Mouse (Mus musculus) midbrain, embryonic 13.5 days (tissue): ENCODE results near the gene Mex3a. TPM values are rescaled to one million over a fixed set of nuclear protein-coding genes. Genes with fewer than 3 reads are reported as not detected.
"Not testable (repeated sequence)": the region's sequence is repeated elsewhere in the genome, so short reads cannot be mapped to it uniquely, and the experiment has no call there.

Source experiments
- ATAC-seq: fragments of 200-750 bp; cut with Nextera tagmentation; 2 replicates; pipeline ENCODE4 v1.8.0; 2017; ENCODE audit warnings: mild to moderate bottlenecking, moderate TSS enrichment, moderate library complexity
- H3K27ac ChIP-seq: fragments of 300-500 bp; sonication (generic); 2 replicates; pipeline ENCODE4 v1.5.1; 2015; ENCODE audit warnings: inconsistent platforms, mild to moderate bottlenecking, moderate library complexity
- H3K27me3 ChIP-seq: fragments of 300-500 bp; sonication (generic); 2 replicates; pipeline ENCODE4 v1.6.1; 2015; ENCODE audit warnings: mild to moderate bottlenecking, inconsistent platforms
- H3K36me3 ChIP-seq: fragments of 300-500 bp; sonication (generic); 2 replicates; pipeline ENCODE4 v1.6.1; 2015; ENCODE audit warnings: mild to moderate bottlenecking, inconsistent platforms
- H3K4me1 ChIP-seq: fragments of 300-500 bp; sonication (generic); replicated peaks from 2 replicates; pipeline ENCODE4 v1.6.1; 2015; ENCODE audit warnings: inconsistent platforms
- H3K4me2 ChIP-seq: fragments of 300-500 bp; sonication (generic); replicated peaks from 2 replicates; pipeline ENCODE4 v1.6.1; 2015; ENCODE audit warnings: moderate library complexity, mild to moderate bottlenecking, inconsistent platforms
- H3K4me3 ChIP-seq: fragments of 300-500 bp; sonication (generic); replicated peaks from 2 replicates; pipeline ENCODE4 v1.5.1; 2015; ENCODE audit warnings: mild to moderate bottlenecking, inconsistent platforms
- H3K9ac ChIP-seq: fragments of 300-500 bp; sonication (generic); replicated peaks from 2 replicates; pipeline ENCODE4 v1.6.1; 2015; ENCODE audit warnings: mild to moderate bottlenecking, inconsistent platforms
- H3K9me3 ChIP-seq: fragments of 300-500 bp; sonication (generic); 2 replicates; pipeline ENCODE4 v1.6.1; 2016; ENCODE audit warnings: mild to moderate bottlenecking, inconsistent platforms
- WGBS: fragments of 180-500 bp; shearing (Covaris S2); methylation state at CpG from one replicate; pipeline ENCODE4 v1.1.7; 2015; 5-methylcytosine and 5-hydroxymethylcytosine counted together
- polyA plus RNA-seq: library from polyadenylated mRNA; unstranded; fragments of >200 nt; fragmentation: Nextera tagmentation; extraction: Ambion mirVana; gene quantifications from 2 replicates; pipeline ENCODE4 v1.2.1, GENCODE M21; 2015

The Mex3a gene
- polyA plus RNA-seq, 1 experiment from 2014 or later = 49.5 TPM

GRCm38 (mm10) chr3:88567892-88568291 lies 35.7 kb downstream of the Mex3a start:
- H3K4me3 ChIP-seq = no peak overlapping the region
- WGBS = 98% methylated on average over 6 of the region's 6 CpGs
- no peaks in the 10 kb centered on the region for H3K27me3 ChIP-seq
- no peaks in the 10 kb centered on the region for H3K9me3 ChIP-seq
- no peak overlapping the region for H3K9ac ChIP-seq
- H3K4me1 ChIP-seq = no peaks in the 10 kb centered on the region
- H3K27ac ChIP-seq = no peak overlapping the region
- no peak overlapping the region for H3K4me2 ChIP-seq
- no peak for ATAC-seq
- H3K36me3 ChIP-seq = peaks cover 75% of the 10 kb centered on the region

DNA sequence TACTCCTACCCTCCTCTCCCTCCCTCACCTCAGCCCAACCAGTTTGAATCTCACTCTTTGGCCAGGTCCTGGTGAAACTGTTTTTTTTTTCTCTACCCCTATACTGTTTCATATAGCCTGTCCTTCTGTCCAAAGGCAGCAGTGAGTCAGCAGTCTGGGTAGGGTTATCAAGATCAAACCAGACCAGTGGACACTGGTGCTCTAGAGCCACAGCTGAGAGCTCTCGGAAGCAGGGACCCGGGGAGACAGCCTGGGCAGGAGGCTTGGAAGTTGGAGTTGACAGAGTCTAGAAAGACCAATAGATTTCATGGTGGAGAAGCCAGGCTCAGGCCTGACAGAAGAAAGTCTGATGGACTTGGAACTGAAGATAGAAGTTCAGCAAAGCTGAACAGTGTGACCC lies 36.4 kb downstream of the Mex3a start:
- Histone ChIP-seq H3K27ac (no peak overlapping the region), H3K9me3 (no peaks in the 10 kb centered on the region), H3K36me3 (peaks cover 68% of the 10 kb centered on the region), H3K4me3 (no peak overlapping the region), H3K27me3 (no peaks in the 10 kb centered on the region), H3K9ac (no peak overlapping the region), H3K4me1 (no peaks in the 10 kb centered on the region), H3K4me2 (no peak overlapping the region)
- no peak for ATAC-seq
- 97% methylated on average over 2 of the region's 2 CpGs for WGBS

- no peak for ATAC-seq
These were observed 36.9 kb downstream of the Mex3a start for GRCm38 (mm10) chr3:88569093-88569492.

DNA sequence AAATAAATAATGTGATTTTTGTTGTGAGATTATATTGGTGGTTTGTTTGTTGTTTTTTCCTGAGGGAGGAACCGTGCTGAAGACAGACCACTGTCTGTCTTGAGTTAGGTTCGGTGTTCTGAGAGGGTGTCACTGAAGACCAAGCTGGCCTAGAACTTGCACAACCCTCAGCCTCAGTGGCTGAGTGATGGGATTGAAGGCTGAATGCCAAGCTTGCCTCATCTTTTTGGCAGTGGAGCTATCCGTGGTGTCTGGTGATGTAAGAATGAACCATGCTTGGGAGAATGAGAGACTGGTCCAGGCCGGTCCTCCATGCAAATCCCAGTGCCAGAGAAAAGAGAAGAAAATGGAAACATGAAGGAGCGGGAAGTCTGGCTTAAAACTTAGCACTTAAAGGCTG lies 37.5 kb downstream of the Mex3a start:
- WGBS = 95% methylated on average over 5 of the region's 5 CpGs
- no peak overlapping the region for H3K4me2 ChIP-seq
- H3K27ac ChIP-seq = no peak overlapping the region
- peaks cover 57% of the 10 kb centered on the region for H3K36me3 ChIP-seq
- no peaks in the 10 kb centered on the region for H3K27me3 ChIP-seq
- no peak overlapping the region for H3K9ac ChIP-seq
- ATAC-seq = no peak
- H3K9me3 ChIP-seq = no peaks in the 10 kb centered on the region
- no peaks in the 10 kb centered on the region for H3K4me1 ChIP-seq
- no peak overlapping the region for H3K4me3 ChIP-seq

More at GRCm38 (mm10) chr3:88569093-88569492, 36.9 kb downstream of the Mex3a start:
- no peaks in the 10 kb centered on the region for H3K4me1 ChIP-seq
- H3K4me3 ChIP-seq = no peak overlapping the region
- WGBS = 93% methylated on average over 2 of the region's 2 CpGs
- H3K27me3 ChIP-seq = no peaks in the 10 kb centered on the region
- H3K9me3 ChIP-seq = no peaks in the 10 kb centered on the region
- peaks cover 63% of the 10 kb centered on the region for H3K36me3 ChIP-seq
- no peak overlapping the region for H3K4me2 ChIP-seq
- H3K27ac ChIP-seq = no peak overlapping the region
- no peak overlapping the region for H3K9ac ChIP-seq

GRCm38 (mm10) chr3:88570341-88570740 lies 38.1 kb downstream of the Mex3a start:
- Histone ChIP-seq H3K4me1 (no peaks in the 10 kb centered on the region), H3K27ac (no peak overlapping the region), H3K36me3 (peaks cover 51% of the 10 kb centered on the region), H3K4me2 (no peak overlapping the region), H3K9ac (no peak overlapping the region), H3K4me3 (no peak overlapping the region), H3K27me3 (no peaks in the 10 kb centered on the region), H3K9me3 (no peaks in the 10 kb centered on the region)
- 94% methylated on average over 10 of the region's 10 CpGs for whole genome bisulfite sequencing
- no peak for ATAC-seq

GRCm38 (mm10) chr3:88571856-88572255 lies 39.7 kb downstream of the Mex3a start:
- 80% methylated on average over 1 of the region's 1 CpGs for WGBS
- H3K36me3 ChIP-seq = peaks cover 36% of the 10 kb centered on the region
- H3K27me3 ChIP-seq = no peaks in the 10 kb centered on the region
- no peak overlapping the region for H3K9ac ChIP-seq
- no peaks in the 10 kb centered on the region for H3K4me1 ChIP-seq
- no peak overlapping the region for H3K4me3 ChIP-seq
- no peaks in the 10 kb centered on the region for H3K9me3 ChIP-seq
- no peak for ATAC-seq
- H3K4me2 ChIP-seq = no peak overlapping the region
- H3K27ac ChIP-seq = no peak overlapping the region

GRCm38 (mm10) chr3:88572835-88573234 lies 40.6 kb downstream of the Mex3a start:
- H3K4me3 ChIP-seq = no peak overlapping the region
- H3K27ac ChIP-seq = no peak overlapping the region
- WGBS = 82% methylated on average over 2 of the region's 2 CpGs
- H3K4me2 ChIP-seq = no peak overlapping the region
- no peak overlapping the region for H3K9ac ChIP-seq
- no peaks in the 10 kb centered on the region for H3K9me3 ChIP-seq
- ATAC-seq = no peak
- no peaks in the 10 kb centered on the region for H3K27me3 ChIP-seq
- H3K4me1 ChIP-seq = no peaks in the 10 kb centered on the region
- peaks cover 27% of the 10 kb centered on the region for H3K36me3 ChIP-seq

GRCm38 (mm10) chr3:88573810-88574209 lies 41.6 kb downstream of the Mex3a start:
- Histone ChIP-seq H3K4me2 (no peak overlapping the region), H3K36me3 (peaks cover 17% of the 10 kb centered on the region), H3K4me1 (no peaks in the 10 kb centered on the region), H3K9ac (no peak overlapping the region), H3K27ac (no peak overlapping the region), H3K4me3 (no peak overlapping the region), H3K9me3 (no peaks in the 10 kb centered on the region), H3K27me3 (no peaks in the 10 kb centered on the region)
- ATAC-seq = no peak
- 94% methylated on average over 2 of the region's 2 CpGs for WGBS

DNA sequence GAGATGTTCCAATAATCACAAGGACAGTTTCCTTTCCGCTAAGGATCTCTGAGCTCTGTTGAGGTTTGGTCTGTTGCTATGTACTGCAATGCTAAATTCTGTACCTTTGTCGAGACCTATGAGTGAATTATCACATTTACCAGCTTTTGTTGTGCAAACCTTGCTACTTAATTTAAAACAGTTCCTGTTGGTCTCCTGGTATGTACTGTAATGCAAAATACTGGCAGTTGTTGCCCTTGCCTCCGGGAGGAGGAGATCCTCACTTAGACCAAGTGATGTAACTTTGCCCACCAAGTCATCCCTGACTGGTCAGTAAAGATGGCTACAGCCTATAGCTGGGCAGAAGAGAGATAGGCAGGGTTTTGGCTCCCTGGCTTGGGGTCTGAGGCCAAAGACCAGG lies 43.3 kb downstream of the Mex3a start, which contains the start of gene Ssr2:
Ssr2 (plus strand) TSS at position 337 of the 400 bp plus-strand sequence.
- ATAC-seq = no peak
- Histone ChIP-seq H3K4me1 (peaks cover 7% of the 10 kb centered on the region), H3K4me2 (no peak within 1 kb of the TSS), H3K4me3 (no peak within 1 kb of the TSS), H3K9me3 (no peaks in the 10 kb centered on the region), H3K27me3 (no peaks in the 10 kb centered on the region), H3K36me3 (no peaks in the 10 kb centered on the region), H3K9ac (no peak within 1 kb of the TSS), H3K27ac (no peak within 1 kb of the TSS)
- 87% methylated on average over 3 of the region's 3 CpGs for WGBS

- WGBS = 83% methylated on average over 5 of the region's 5 CpGs
- H3K27ac ChIP-seq, ATAC-seq, H3K27me3 ChIP-seq, H3K4me2 ChIP-seq, H3K9ac ChIP-seq, H3K9me3 ChIP-seq, H3K4me3 ChIP-seq: not testable (repeated sequence)
- H3K4me1 ChIP-seq = peaks cover 14% of the 10 kb centered on the region
- H3K36me3 ChIP-seq = peaks cover 21% of the 10 kb centered on the region
These were observed 45.7 kb downstream of the Mex3a start for GRCm38 (mm10) chr3:88577846-88578245.

DNA sequence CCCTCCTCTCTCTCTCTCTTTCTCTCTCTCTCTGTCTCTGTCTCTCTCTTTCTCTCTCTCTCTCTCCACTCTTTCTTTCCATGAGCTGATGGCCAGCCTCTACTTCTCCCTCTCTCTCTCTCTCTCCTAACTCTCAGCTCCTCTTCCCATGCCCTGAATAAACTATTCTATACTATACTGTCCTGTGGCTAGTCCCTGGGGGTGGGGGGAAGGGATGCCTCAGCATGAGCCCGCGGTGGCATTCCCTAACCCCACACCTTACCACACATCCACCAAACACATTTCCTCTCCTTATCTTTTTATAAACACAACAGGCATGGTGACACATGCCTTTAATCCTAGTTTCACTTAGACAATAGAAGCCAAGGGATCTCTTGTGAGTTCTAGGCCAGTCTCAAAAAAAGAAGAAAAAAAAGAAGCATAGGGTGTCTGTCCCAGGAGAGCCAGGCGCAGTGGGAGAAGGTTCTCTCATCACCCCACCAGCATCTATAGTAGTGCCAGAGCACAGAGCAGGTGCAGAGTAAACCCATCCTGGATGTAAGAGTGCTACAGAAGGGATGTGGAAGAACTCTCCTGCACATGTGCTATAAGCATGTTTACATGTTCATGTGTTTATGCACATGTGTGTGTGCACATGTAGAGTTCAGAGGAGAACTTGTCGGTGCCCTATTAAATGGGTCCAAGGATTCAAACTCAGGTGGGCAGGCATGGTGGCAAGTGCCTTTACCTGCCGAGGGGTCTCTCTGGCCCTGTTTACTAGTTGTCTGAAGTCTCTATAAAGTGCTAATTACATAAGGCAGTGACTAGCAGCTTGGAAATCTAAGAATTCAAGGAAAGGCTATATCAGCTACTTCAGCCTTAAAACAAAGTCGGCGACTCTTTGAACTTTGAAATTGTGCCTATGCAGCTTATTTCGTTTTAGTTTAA lies 46.6 kb downstream of the Mex3a start:
- 50% methylated on average over 8 of the region's 8 CpGs for WGBS
- Histone ChIP-seq H3K9me3 (no peaks in the 10 kb centered on the region), H3K27me3 (no peaks in the 10 kb centered on the region), H3K4me2 (peak overlapping the region; percentile 97), H3K27ac (no peak overlapping the region), H3K4me1 (peaks cover 14% of the 10 kb centered on the region), H3K36me3 (peaks cover 30% of the 10 kb centered on the region), H3K4me3 (peak overlapping the region; percentile 96), H3K9ac (no peak overlapping the region)
- peak; percentile 61 for ATAC-seq

DNA sequence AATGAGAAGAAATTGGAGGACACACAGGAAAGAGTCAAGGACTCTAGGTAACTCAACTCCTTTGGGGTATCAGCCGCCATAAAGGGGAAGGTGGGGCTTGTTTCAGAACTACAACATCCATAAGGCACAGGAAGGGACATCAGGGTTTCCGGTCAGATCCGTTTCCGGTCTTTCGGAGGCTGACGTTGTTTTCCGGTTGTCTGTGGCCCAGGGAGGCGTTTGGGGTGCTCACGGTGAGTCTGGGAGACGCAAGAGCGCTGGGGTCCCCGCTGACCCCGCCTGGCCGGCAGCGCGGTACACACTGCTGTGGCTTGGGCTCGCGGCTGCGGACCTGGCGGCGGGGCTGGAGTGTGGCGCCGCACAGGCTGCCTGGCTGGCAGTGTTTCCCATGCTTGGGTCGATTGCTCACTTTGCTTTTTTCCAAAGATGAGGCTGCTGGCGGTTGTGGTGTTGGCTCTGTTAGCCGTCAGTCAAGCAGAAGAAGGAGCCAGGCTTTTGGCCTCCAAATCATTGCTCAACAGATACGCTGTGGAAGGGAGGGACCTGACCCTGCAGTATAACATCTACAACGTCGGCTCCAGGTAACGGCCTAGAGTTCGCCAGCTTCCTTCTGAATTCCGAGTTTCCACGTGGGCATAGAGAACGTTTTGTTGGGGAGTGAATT lies 47.4 kb downstream of the Mex3a start:
- Histone ChIP-seq H3K27me3 (no peaks in the 10 kb centered on the region), H3K4me2 (peak overlapping the region; percentile 97), H3K27ac (peak overlapping the region; percentile 68), H3K36me3 (peaks cover 38% of the 10 kb centered on the region), H3K4me1 (peaks cover 14% of the 10 kb centered on the region), H3K9me3 (no peaks in the 10 kb centered on the region), H3K9ac (peak overlapping the region; percentile 97), H3K4me3 (peak overlapping the region; percentile 96)
- ATAC-seq = peak; percentile 88
- WGBS = under 1% methylated on average over 34 of the region's 34 CpGs
